Mouse (Mus musculus) WW6 (cell line): ENCODE results near the gene Fyn.

Experiments used
- DNase-seq: peaks from one replicate; pipeline ENCODE4 v3.0.0-alpha.2; 2013; ENCODE audit warnings: low read depth, low spot score

The Fyn gene

GRCm38 (mm10) chr10:39471040-39471713 lies 102.5 kb downstream of the Fyn start:
- DNase-seq, result no peak

GRCm38 (mm10) chr10:39471714-39472531 lies 103.3 kb downstream of the Fyn start:
- no peak for DNase-seq

- no peak for DNase-seq
Measured at GRCm38 (mm10) chr10:39472923-39473322, 104.3 kb downstream of the Fyn start.

- DNase-seq, result no peak
Measured at GRCm38 (mm10) chr10:39479361-39479760, 110.7 kb downstream of the Fyn start.

GRCm38 (mm10) chr10:39484382-39484826 lies 115.7 kb downstream of the Fyn start:
- DNase-seq, result no peak

- no peak for DNase-seq
Measured at GRCm38 (mm10) chr10:39484892-39485291, 116.2 kb downstream of the Fyn start.

- no peak for DNase-seq
Measured at GRCm38 (mm10) chr10:39485939-39486338, 117.3 kb downstream of the Fyn start.

GRCm38 (mm10) chr10:39486501-39487450 lies 118.1 kb downstream of the Fyn start:
- DNase-seq, result no peak

- no peak for DNase-seq
Measured at GRCm38 (mm10) chr10:39487740-39488415, 119.2 kb downstream of the Fyn start.

GRCm38 (mm10) chr10:39488542-39488941 lies 119.9 kb downstream of the Fyn start:
- DNase-seq, result no peak

- no peak for DNase-seq
Measured at GRCm38 (mm10) chr10:39488956-39489355, 120.3 kb downstream of the Fyn start.

GRCm38 (mm10) chr10:39490349-39491121 lies 121.9 kb downstream of the Fyn start:
- DNase-seq, result no peak

GRCm38 (mm10) chr10:39492146-39492545 lies 123.5 kb downstream of the Fyn start:
- no peak for DNase-seq

GRCm38 (mm10) chr10:39493007-39493406 lies 124.4 kb downstream of the Fyn start:
- DNase-seq, result no peak

- DNase-seq, result no peak
Measured at GRCm38 (mm10) chr10:39498641-39499040, 130.0 kb downstream of the Fyn start.

- DNase-seq, result no peak
Measured at GRCm38 (mm10) chr10:39501571-39501970, 132.9 kb downstream of the Fyn start.

GRCm38 (mm10) chr10:39501977-39502706 lies 133.5 kb downstream of the Fyn start:
- DNase-seq, result no peak

GRCm38 (mm10) chr10:39503331-39503730 lies 134.7 kb downstream of the Fyn start:
- no peak for DNase-seq

- no peak for DNase-seq
Measured at GRCm38 (mm10) chr10:39505007-39505406, 136.4 kb downstream of the Fyn start.

GRCm38 (mm10) chr10:39505621-39506020 lies 137.0 kb downstream of the Fyn start:
- no peak for DNase-seq
